Mouse (Mus musculus) heart, embryonic 15.5 days (tissue): ENCODE data around the gene Tada2a. TPM values are rescaled to one million over a fixed set of nuclear protein-coding genes. Genes with fewer than 3 reads are reported as not detected.

Experiments used
- ATAC-seq: fragments of 200-750 bp; cut with Nextera tagmentation; replicated peaks from 2 replicates; pipeline ENCODE4 v1.8.0; 2017; ENCODE audit warnings: low read depth, moderate TSS enrichment; ENCODE audit not compliant: insufficient number of reproducible peaks, insufficient read depth, low FRiP score
- H3K27ac ChIP-seq: fragments of 300-500 bp; sonication (generic); 2 replicates; pipeline ENCODE4 v1.5.1; 2015; ENCODE audit warnings: mild to moderate bottlenecking, inconsistent platforms
- H3K27me3 ChIP-seq: fragments of 300-500 bp; sonication (generic); 2 replicates; pipeline ENCODE4 v1.6.1; 2015; ENCODE audit warnings: inconsistent platforms
- H3K36me3 ChIP-seq: fragments of 300-500 bp; sonication (generic); 2 replicates; pipeline ENCODE4 v1.6.1; 2015; ENCODE audit warnings: mild to moderate bottlenecking, inconsistent platforms
- H3K4me1 ChIP-seq: fragments of 300-500 bp; sonication (generic); replicated peaks from 2 replicates; pipeline ENCODE4 v1.6.1; 2015; ENCODE audit warnings: inconsistent platforms
- H3K4me2 ChIP-seq: fragments of 300-500 bp; sonication (generic); 2 replicates; pipeline ENCODE4 v1.6.1; 2015; ENCODE audit warnings: inconsistent platforms, mild to moderate bottlenecking, moderate library complexity
- H3K4me3 ChIP-seq: fragments of 300-500 bp; sonication (generic); 2 replicates; pipeline ENCODE4 v1.5.1; 2015; ENCODE audit warnings: mild to moderate bottlenecking, inconsistent platforms
- H3K9ac ChIP-seq: fragments of 300-500 bp; sonication (generic); 2 replicates; pipeline ENCODE4 v1.6.1; 2015; ENCODE audit warnings: mild to moderate bottlenecking, inconsistent platforms
- H3K9me3 ChIP-seq: fragments of 300-500 bp; sonication (generic); replicated peaks from 2 replicates; pipeline ENCODE4 v1.6.1; 2016; ENCODE audit warnings: inconsistent platforms
- WGBS: fragments of 180-500 bp; shearing (Covaris S2); methylation state at CpG from one replicate; pipeline ENCODE4 v1.1.7; 2015; ENCODE audit warnings: mixed read lengths; 5-methylcytosine and 5-hydroxymethylcytosine counted together
- polyA plus RNA-seq: library from polyadenylated mRNA; unstranded; fragments of >200 nt; fragmentation: Nextera tagmentation; extraction: Ambion mirVana; gene quantifications from 2 replicates; pipeline ENCODE4 v1.2.1, GENCODE M21; 2015

Tada2a gene
- polyA plus RNA-seq, 1 experiment from 2014 or later: 15.5 TPM

GRCm38 (mm10) chr11:84145201-84145798 is 15.9 kb upstream of the Tada2a start:
- H3K27ac ChIP-seq: no peak overlapping the region
- H3K4me1 ChIP-seq: no peaks in the 10 kb centered on the region
- no peaks in the 10 kb centered on the region for H3K9me3 ChIP-seq
- H3K4me2 ChIP-seq: no peak overlapping the region
- WGBS: 68% methylated on average over 10 of the region's 10 CpGs
- no peaks in the 10 kb centered on the region for H3K27me3 ChIP-seq
- no peak overlapping the region for H3K4me3 ChIP-seq
- ATAC-seq: no peak
- H3K36me3 ChIP-seq: no peaks in the 10 kb centered on the region
- no peak overlapping the region for H3K9ac ChIP-seq

- Histone ChIP-seq H3K27me3 (no peaks in the 10 kb centered on the region), H3K36me3 (no peaks in the 10 kb centered on the region), H3K4me2 (no peak overlapping the region), H3K4me1 (0 out of 2 replicates have a peak, but pooled peaks cover 4% of the 10 kb centered on the region), H3K9me3 (no peaks in the 10 kb centered on the region), H3K27ac (no peak overlapping the region), H3K4me3 (no peak overlapping the region), H3K9ac (no peak overlapping the region)
- no peak for ATAC-seq
- WGBS: 46% methylated on average over 2 of the region's 2 CpGs
Observed at GRCm38 (mm10) chr11:84141752-84142151, 12.4 kb upstream of the Tada2a start.

- no peaks in the 10 kb centered on the region for H3K36me3 ChIP-seq
- H3K9ac ChIP-seq: no peak overlapping the region
- 0 out of 2 replicates have a peak, but pooled peaks cover 4% of the 10 kb centered on the region for H3K4me1 ChIP-seq
- 92% methylated on average over 3 of the region's 3 CpGs for WGBS
- ATAC-seq: no peak
- H3K4me3 ChIP-seq: no peak overlapping the region
- H3K9me3 ChIP-seq: no peaks in the 10 kb centered on the region
- no peak overlapping the region for H3K4me2 ChIP-seq
- no peak overlapping the region for H3K27ac ChIP-seq
- H3K27me3 ChIP-seq: no peaks in the 10 kb centered on the region
Observed at GRCm38 (mm10) chr11:84136453-84136852, 7.1 kb upstream of the Tada2a start.

- WGBS: 82% methylated on average over 2 of the region's 2 CpGs
- no peak for ATAC-seq
- no peaks in the 10 kb centered on the region for H3K36me3 ChIP-seq
Observed at GRCm38 (mm10) chr11:84134331-84134860, 5.0 kb upstream of the Tada2a start.

GRCm38 (mm10) chr11:84129799-84130185 is 392 bp upstream of the Tada2a start:
- no peak for ATAC-seq
- Histone ChIP-seq H3K27ac (no peak overlapping the region), H3K27me3 (no peaks in the 10 kb centered on the region), H3K4me1 (peaks cover 8% of the 10 kb centered on the region; the same call in 1 of the 2 replicates), H3K4me2 (peak overlapping the region; percentile 68), H3K9ac (peak overlapping the region; percentile 34), H3K36me3 (peaks cover 11% of the 10 kb centered on the region), H3K9me3 (no peaks in the 10 kb centered on the region), H3K4me3 (peak overlapping the region; percentile 76)
- WGBS: 4% methylated on average over 11 of the region's 11 CpGs

More at GRCm38 (mm10) chr11:84134331-84134860, 5.0 kb upstream of the Tada2a start:
- H3K9me3 ChIP-seq: no peaks in the 10 kb centered on the region
- H3K9ac ChIP-seq: no peak overlapping the region
- no peak overlapping the region for H3K4me3 ChIP-seq
- no peak overlapping the region for H3K27ac ChIP-seq
- no peak overlapping the region for H3K4me2 ChIP-seq
- 0 out of 2 replicates have a peak, but pooled peaks cover 7% of the 10 kb centered on the region for H3K4me1 ChIP-seq
- H3K27me3 ChIP-seq: no peaks in the 10 kb centered on the region

GRCm38 (mm10) chr11:84127977-84128376 is 1.4 kb downstream of the Tada2a start:
- Histone ChIP-seq H3K4me3 (no peak overlapping the region; the same call in 1 of the 2 replicates), H3K9me3 (no peaks in the 10 kb centered on the region), H3K36me3 (peaks cover 11% of the 10 kb centered on the region), H3K9ac (no peak overlapping the region), H3K4me1 (peaks cover 8% of the 10 kb centered on the region; the same call in 1 of the 2 replicates), H3K4me2 (no peak overlapping the region), H3K27me3 (no peaks in the 10 kb centered on the region), H3K27ac (no peak overlapping the region)
- WGBS: 78% methylated on average over 4 of the region's 4 CpGs
- no peak for ATAC-seq

- H3K4me2 ChIP-seq: no peak overlapping the region
- 66% methylated on average over 12 of the region's 12 CpGs for WGBS
- H3K9ac ChIP-seq: no peak overlapping the region
- H3K27ac ChIP-seq: no peak overlapping the region
- peaks cover 38% of the 10 kb centered on the region for H3K36me3 ChIP-seq
- H3K4me1 ChIP-seq: no peaks in the 10 kb centered on the region
- no peak for ATAC-seq
- H3K27me3 ChIP-seq: no peaks in the 10 kb centered on the region
- H3K4me3 ChIP-seq: no peak overlapping the region
- H3K9me3 ChIP-seq: no peaks in the 10 kb centered on the region
Observed at GRCm38 (mm10) chr11:84121051-84121956, 8.1 kb downstream of the Tada2a start.

- Histone ChIP-seq H3K4me3 (no peak overlapping the region), H3K9me3 (no peaks in the 10 kb centered on the region), H3K4me2 (no peak overlapping the region), H3K4me1 (peaks cover 7% of the 10 kb centered on the region; the same call in 1 of the 2 replicates), H3K27me3 (no peaks in the 10 kb centered on the region), H3K9ac (no peak overlapping the region), H3K36me3 (peaks cover 32% of the 10 kb centered on the region), H3K27ac (no peak overlapping the region)
- no peak for ATAC-seq
- 90% methylated on average over 4 of the region's 4 CpGs for WGBS
Observed at GRCm38 (mm10) chr11:84117431-84117830, 12.0 kb downstream of the Tada2a start.

- Histone ChIP-seq H3K9ac (no peak overlapping the region), H3K9me3 (no peaks in the 10 kb centered on the region), H3K4me1 (peaks cover 7% of the 10 kb centered on the region; the same call in 1 of the 2 replicates), H3K27me3 (no peaks in the 10 kb centered on the region), H3K36me3 (peaks cover 32% of the 10 kb centered on the region), H3K4me2 (no peak overlapping the region), H3K27ac (no peak overlapping the region), H3K4me3 (no peak overlapping the region)
- no peak for ATAC-seq
- 61% methylated on average over 2 of the region's 2 CpGs for WGBS
Observed at GRCm38 (mm10) chr11:84116221-84116620, 13.2 kb downstream of the Tada2a start.

GRCm38 (mm10) chr11:84115646-84116045 is 13.8 kb downstream of the Tada2a start:
- 43% methylated on average over 9 of the region's 9 CpGs for WGBS
- Histone ChIP-seq H3K27me3 (no peaks in the 10 kb centered on the region), H3K36me3 (peaks cover 29% of the 10 kb centered on the region), H3K9me3 (no peaks in the 10 kb centered on the region), H3K9ac (no peak overlapping the region), H3K27ac (no peak overlapping the region), H3K4me3 (no peak overlapping the region), H3K4me1 (peaks cover 7% of the 10 kb centered on the region; the same call in 1 of the 2 replicates), H3K4me2 (no peak overlapping the region)
- no peak for ATAC-seq

GRCm38 (mm10) chr11:84113623-84114022 is 15.8 kb downstream of the Tada2a start:
- H3K4me3 ChIP-seq: no peak overlapping the region
- 85% methylated on average over 5 of the region's 5 CpGs for WGBS
- no peaks in the 10 kb centered on the region for H3K9me3 ChIP-seq
- peaks cover 23% of the 10 kb centered on the region for H3K36me3 ChIP-seq
- H3K27me3 ChIP-seq: no peaks in the 10 kb centered on the region
- no peak overlapping the region for H3K9ac ChIP-seq
- no peak overlapping the region for H3K27ac ChIP-seq
- H3K4me2 ChIP-seq: no peak overlapping the region
- ATAC-seq: no peak
- peaks cover 7% of the 10 kb centered on the region; the same call in 1 of the 2 replicates for H3K4me1 ChIP-seq
